Mouse (Mus musculus) T-helper 1 cell (primary cell): ENCODE results near the gene Snorc.

Source experiments
- in situ Hi-C: fragments of 300-600 bp; cut with MboI, MseI; formaldehyde crosslinking; loops from one replicate; pipeline ENCODE4 v1.15.1; 2025; ENCODE audit warnings: high pct_unique_total_duplicates

The Snorc gene

DNA sequence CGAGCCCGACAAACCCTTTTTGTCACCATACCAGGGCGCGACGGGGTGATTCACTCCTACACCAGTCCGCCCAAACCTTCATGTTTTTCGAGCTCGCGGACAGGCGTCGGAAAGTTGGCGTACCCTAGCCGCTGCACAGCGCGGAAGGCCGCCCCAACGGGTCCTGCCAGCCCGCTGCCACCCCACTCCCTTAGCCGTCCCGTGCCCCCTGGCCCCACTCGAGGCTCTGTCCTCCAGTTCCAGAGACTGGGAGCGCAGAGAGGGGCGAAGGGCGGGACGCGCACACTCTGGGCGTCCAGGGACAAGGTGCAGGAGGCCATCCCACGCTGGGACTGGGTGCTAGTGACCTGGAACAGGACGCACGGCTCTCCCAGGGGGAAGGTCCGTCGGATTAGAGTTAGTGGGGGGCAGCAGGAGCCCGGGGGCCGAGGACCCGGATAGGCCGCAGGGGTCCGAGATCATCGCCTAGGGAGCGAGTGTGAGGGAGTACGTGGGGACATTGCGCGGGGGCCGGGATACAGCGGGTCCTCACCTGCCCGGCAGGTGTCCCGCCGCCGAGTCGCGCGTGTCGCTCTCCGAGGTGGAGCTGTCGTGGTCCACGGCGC, 39.6 kb downstream of the Snorc start, which contains the start of gene Neu2:
Gene Neu2 (plus strand): TSS at position 329 of the 605 bp plus-strand sequence.
- in situ Hi-C loops = no loop called here

DNA sequence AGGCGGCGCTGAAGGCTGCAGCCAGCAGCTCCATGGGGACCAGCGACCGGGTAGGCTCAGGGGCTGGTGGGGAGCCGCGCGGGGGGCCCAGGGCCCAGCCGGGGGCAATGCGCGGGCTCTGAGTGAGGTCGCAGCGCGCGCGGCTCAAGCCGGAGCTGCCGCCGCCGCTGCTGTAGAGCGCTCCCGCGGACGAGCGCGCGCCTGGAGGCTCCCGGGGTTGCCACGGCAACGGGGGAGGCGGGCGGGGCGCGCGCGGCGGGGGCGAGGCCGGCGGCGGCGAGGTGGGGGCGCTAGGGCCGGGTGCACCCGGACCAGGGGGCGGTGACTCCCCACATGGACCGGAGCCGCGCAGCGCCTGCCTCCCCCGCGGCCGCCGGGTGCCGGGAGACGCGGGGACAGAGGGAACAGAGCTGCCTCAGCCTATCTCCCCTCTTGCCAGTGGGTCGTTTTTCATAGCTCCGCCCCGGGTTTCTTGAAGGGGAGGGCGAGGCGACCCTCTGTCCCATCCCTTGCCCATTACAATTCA, 40.2 kb downstream of the Snorc start:
- in situ Hi-C loops = no loop called here

DNA sequence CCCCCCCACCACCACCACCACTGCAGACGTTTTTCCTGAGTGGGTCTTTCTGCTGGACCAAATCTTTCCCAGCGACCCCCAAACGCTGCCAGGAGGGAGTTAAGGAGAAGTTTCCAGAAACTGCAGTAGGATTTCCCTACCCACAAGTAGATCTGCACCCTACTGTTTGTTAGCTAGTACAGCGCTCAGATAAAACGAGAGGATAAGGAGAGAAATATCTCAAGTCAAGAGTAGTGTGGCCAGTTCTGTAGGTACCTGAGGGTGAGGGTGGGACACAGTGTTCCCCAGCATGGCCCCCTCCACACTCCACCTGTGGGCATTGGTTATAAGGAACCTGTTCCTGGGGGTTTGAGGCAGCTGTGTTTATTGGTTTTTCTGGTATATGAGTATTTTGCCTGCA, 40.8 kb downstream of the Snorc start:
- in situ Hi-C loops = no loop called here

DNA sequence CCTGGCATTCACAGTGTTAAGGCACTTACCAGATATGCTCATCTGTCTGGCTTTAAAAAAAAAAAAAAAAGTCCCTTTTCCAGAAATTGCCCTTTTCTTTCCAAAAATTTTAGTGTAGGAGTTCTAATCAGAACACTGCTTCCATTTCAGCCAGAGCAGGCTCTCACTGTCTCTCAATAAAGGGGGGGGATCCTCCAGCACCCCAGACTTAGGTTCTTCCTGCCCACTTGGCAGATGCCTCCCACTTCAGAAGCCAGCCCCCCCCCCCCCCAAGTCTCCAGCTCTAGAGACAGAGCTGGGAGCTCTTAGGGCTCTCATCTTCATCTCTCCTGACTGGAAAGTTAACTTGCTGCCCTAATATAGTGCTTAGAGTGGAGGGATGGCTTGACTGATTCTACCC, 50.4 kb downstream of the Snorc start:
- in situ Hi-C loops = no loop called here

DNA sequence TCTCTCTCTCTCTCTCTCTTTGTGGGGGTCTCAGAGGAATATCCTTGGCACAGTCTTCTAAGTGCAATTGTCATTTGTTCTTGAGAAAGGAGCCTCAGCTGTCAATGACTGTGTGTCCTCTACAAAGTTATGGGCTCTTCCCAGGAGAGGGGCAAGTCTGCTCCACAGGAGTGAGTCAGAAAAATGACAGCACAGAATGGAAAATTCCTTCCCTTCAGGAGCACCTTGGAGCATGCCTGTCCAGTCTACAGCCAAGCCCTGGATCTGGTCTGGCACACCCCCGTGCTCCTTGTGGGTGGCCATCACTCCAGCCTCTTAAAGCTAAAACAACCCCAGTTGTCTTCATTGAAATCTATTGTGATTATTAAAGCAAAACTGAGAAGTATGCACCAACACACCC, 51.5 kb downstream of the Snorc start:
- in situ Hi-C loops = no loop called here

DNA sequence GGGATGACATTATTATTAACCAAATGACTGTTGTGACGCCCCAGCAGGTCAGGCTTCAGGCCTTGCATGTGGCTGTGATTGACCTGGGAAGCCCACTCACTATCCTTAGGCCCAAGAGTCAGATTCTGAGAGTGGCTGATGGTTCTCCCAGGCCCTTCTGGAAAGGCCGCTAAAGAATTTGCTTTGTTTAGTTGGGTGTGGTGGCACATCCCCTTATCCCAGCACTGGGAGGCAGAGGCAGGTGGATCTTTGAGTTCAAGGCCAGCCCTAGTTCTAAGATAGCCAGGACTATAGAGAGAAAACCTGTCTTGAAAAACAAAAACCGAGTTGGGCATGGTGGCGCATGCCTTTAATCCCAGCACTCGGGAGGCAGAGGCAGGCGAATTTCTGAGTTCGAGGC, 55.0 kb downstream of the Snorc start:
- in situ Hi-C loops = no loop called here
